Mouse (Mus musculus): ENCODE data around the gene Dffa.

- no peak for TF ChIP-seq CTCF (IDR thresholded peaks at IDR 0.05; ENCODE audit: low read depth, low read length)
- TF ChIP-seq POLR2A (IDR thresholded peaks at IDR 0.05; ENCODE audit: insufficient read depth, low read length) = no peak
- no peak for TF ChIP-seq EP300 (IDR thresholded peaks at IDR 0.05; ENCODE audit: insufficient read depth, low read depth, low read length)
Measured at GRCm38 (mm10) chr4:149078261-149078660, 25.7 kb upstream of the Dffa start.
